Mouse (Mus musculus) hindlimb bud, embryonic 11.5 days (tissue): ENCODE results near the gene Cyfip1.

ENCODE experiments used
- DNase-seq: peaks from one replicate; pipeline ENCODE4 v3.0.0-alpha.2; 2012; ENCODE audit warnings: low read depth, low spot score; ENCODE audit errors: extremely low spot score

The Cyfip1 gene

DNA sequence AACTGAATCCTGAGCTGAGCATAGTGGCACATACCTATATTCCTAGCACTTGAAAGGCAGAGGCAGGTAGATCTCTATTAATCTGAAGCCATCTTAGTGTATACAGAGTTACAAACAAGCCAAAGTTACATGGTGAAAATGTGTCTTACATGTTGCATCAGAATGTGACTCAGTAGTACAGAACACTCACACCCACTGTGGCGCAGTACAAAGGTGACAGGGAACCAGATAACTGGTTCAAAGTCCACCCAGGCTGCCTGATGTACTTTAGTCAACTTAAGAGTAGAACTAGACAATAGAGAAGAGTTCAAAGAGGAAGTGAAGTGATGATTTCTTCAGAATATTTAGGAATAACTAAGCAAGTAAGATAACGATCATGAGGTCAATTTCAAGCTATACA, 93.5 kb downstream of the Cyfip1 start:
- DNase-seq, result no peak

DNA sequence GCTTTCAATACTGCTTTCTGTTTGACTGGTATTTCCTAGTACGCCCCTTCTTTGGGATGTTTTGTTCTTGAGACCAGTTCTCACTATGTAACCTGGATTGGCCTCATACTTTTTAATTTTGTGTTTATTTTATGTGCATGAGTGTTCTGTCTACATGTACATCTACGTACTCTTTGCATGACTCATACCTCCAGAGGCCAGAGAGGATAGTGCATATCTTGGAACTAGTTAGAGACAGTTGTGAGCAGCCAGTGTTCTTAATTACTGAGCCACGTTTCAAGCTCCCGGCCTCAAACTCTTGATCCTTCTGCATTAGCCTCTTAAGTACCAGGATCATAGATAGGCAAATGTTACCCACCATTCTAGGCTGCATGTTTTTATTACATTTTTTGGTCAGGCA, 96.8 kb downstream of the Cyfip1 start:
- no peak for DNase-seq

DNA sequence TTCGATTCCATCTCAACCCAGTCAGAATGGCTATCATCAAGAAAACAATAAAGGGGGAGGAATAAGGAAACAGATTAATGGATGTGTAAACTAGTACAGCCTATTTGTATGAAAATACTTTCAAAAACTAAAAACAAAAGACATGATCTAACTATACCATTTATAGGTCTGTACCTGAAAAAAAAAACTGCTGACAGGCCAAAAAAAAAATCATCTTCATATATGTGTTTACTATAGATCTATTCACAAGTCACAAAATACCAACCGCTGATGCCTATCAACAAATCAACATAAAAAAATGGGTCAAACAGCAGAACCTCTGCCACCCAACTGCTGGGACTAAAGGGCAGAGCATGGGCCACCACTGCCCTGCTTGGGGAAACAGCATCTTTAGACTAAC, 114.5 kb downstream of the Cyfip1 start:
- no peak for DNase-seq

DNA sequence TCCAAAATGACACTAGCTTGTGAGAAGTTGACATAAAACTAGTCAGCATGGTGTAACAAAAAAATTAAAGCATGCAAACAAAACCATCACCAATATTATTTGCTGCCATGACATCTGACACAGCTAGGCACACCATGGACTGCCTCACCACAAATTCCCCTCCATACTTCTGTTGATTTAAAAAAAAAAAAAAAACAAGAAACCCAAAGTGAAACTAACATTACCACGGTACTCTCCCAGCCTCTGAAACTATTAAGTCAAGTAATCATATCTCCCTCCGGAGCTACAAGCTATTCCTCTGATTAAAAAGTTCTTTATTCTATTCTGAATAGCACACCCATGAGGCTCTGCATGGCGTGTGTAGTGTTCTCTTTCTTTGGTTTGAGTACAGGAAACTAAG, 115.6 kb downstream of the Cyfip1 start:
- no peak for DNase-seq

DNA sequence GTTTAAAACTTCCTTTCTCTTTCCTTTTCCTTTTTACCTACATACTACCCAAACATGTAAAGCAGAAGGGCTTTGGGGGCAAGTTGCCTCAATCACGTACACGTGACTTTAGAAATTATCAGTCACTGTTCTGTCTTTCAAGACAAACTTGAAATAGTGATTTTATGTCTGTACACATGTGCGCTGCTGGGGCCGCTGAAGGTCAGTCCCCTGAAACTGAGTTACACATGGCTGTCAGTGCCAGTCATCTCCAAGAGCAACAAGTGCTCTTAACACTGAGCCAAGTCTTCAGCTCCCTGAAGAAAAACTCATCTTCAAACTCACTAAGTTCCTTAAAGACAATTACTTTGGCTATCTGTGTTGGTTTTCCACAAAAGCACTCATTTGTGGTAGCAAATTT, 116.4 kb downstream of the Cyfip1 start:
- DNase-seq, result no peak

DNA sequence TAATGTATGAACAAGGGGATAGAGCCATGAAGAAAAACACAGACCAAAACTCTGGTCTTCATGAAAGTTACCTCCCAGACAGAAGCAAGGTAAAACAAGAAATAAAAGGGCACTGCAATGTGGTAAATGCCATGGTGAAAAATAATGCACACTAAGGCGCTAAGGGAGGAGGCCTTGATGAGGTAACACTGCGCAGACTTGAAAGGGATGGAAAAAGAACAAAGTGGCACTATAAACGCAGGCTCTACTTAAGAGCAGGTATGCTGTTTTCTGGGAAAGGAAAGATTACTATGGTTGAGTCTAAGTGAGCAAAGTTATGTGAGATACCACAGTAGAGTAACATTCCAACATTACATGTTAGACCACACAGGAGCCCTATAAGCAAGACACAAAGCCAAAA, 118.3 kb downstream of the Cyfip1 start:
- no peak for DNase-seq

DNA sequence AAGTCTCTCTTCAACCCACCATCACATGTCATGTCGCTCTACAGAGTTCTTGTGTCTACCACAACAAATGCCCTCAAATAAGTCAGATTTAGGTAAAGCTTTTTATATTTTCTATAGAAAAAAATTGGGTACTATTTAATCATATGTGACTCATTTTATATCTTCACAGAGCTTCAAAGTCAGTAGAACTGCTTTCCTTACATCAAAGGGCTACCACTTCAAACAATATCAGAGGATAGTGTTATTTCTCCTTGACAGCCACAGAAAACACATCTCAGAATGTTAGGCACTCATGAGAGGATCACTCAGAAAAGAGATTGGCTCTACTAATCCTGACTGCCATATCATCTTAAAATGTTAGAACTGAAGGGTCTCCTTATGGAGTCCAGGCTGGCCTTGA, 119.0 kb downstream of the Cyfip1 start:
- DNase-seq, result no peak

DNA sequence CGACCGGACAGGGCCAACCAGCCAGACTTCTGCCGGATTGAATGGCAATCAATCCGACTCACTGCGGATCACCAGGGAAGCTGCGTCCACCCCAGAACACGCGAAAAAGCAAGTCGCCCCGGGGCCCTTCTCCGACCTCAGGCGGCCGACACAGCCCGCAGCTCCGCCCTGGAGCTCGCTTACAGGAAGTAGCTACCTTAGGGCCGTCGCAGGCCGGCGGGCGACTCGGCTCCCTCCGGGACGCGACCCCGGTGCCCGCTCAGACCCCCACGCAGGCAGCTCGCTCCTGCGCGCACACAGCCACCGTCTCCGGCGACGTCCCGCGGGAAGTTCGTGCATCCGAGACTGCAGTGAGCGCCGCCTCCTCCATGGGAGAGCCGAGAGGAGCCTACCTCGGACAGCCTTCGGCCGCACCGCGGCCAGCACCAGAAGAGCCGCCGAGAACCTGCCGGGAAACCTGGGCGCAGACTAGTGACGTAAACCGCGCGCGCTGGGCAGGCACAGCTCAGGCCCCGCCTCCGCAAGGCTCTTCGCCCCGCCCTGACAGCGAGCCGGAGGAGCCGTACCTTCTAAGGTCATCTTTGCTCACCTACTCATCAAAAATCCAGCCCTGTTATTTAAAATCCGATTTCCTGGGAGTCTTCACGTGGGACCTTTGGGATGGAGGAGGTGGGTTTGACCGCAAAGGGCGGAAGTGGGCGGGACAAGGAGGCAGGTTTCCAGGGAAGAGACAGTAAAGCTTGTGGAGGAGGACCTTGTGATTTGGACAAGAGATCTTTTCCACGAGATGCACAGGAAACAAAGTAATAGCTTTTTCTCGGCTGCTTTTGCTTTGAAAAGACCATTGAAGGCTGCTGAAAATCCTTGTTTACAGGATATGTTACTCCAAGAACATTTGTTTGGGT, 120.7 kb downstream of the Cyfip1 start, which contains the start of gene Nipa2:
Gene Nipa2, minus strand, starts transcription at position 473 of the 905 bp plus-strand sequence.
- DNase-seq, result peak; percentile 62

DNA sequence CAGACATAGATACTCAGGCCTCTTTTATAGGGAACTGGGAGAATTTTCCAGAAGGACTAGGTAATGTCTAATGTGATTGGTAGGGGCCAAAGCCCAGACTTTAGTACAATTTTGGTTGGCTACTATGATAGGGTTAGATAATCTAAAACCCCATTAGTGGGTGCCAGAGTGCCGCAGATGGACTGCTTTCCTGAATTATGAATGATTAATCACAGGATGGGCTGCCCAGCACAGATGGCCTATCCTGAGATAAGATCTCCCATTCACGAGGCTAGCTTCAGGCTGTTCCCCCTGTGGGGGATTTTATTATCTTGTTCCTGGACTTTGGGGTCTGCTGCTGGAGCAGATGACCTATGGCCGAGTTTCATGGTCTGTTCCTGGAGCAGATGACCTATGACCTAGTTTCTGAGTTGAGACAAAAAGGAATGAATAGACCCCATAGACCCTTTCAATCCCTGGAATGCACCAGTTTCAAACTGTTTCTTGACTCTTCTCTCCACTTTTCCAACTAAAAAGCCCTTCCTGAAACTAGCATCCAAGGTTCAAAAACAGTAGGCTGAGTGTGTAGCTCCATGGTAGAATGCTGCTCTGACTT, 125.4 kb downstream of the Cyfip1 start:
- no peak for DNase-seq

DNA sequence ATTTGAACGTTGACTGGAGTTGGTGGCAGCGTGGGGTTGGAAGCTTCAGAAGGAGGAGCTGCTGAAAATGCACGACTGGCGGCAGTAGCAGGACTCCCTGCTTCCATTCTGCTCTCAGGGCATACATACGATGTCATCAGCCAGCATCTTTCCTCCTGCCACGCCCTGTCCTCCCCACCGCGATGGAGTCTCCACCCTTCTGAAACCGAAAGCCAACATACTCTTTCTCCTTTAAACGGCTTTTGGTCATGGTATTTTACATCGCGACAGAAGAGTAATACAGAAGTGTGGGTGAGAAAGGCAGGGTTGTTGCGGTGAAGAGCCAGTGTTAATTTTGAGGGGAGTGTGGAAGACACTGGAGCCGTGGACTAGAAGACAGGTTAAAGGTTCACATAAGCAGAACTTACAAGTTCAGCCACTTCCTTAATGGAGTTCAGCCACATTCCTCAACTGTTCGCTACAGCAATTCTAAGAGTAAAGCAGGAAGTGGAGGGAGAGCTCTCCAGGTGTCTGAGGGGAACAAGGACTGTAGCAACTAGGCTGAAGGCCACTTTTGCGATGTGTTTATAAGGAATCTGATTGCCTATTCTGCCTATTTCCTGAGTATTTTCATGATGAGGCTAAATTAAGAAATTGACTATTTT, 126.8 kb downstream of the Cyfip1 start:
- no peak for DNase-seq

DNA sequence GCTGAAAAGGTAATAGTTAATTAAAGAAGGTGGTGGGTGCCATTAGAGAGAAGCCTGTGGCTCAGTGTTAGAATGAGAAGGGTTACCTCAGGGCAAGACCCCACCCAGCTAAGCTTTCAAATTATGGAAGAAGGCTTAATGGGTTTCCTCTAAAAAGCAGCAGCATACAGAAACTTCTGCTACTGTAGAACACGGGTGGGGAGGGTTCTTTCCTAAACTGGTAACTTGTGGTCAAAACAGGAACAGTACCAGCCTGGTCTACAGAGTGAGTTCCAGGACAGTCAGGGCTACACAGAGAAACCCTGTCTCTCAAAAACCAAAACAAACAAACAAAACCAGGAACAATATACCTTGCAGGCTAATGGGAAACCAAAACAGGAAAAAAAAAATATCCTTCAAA, 127.9 kb downstream of the Cyfip1 start:
- DNase-seq, result no peak

DNA sequence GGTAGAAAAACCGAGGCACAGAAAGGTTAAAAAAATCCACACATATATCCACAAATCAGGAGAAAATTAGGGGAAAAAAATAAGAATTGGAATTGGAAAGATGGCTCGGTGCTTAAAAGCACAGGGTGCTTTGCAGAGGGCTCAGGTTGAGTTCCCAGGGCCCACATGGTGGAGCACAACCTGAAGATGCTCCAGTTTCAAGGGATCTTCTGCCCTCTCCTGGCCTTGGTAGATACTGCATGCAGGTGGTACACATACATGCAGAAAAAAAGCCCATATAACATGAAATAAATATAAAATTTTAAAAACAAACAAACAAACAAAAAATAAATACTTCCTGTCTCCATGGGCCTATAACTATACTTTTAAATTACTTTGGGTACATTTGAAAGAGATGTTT, 132.9 kb downstream of the Cyfip1 start:
- no peak for DNase-seq

DNA sequence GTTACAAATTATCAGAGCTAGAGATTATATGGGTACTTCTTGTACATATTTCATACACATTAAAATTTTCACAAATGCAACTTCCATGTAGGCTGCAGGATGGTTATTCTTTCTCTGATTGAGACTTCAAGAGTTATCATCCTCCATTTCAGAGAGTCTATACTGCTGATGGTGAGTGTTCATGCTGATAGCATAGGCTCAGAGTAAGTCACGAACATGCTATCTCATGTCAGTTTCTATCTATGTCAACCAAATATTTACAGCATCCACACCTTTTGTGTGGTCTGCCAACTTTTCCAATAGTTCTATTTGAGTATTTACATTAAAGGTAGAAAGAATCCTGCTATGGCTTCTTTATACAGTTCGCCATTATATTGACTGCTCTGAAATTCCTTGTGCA, 140.0 kb downstream of the Cyfip1 start:
- no peak for DNase-seq
